Mouse (Mus musculus): ENCODE results near the gene Qrich1.

DNA sequence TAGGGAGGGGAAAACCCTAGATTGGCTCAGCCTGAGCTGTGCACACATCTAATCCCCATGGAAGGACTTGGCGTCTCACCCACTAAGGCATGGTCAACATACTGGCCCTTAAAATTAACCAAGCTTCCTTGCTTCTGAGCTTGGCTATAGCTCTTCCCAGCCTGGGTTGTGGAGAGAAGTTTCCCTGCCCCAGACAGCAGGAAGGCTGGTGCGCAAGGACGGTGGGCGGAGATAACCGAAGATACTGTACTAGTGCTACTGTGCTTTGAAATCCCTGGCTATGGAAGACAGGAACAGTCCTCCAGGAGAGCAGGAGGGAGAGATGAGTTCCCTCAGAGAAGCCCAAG is 62.7 kb downstream of the Qrich1 start:
- no peak for TF ChIP-seq CTCF (IDR thresholded peaks at IDR 0.05; ENCODE audit: low read depth, low read length)
- no peak for TF ChIP-seq EP300 (IDR thresholded peaks at IDR 0.05; ENCODE audit: insufficient read depth, low read depth, low read length)
- TF ChIP-seq POLR2A (IDR thresholded peaks at IDR 0.05; ENCODE audit: insufficient read depth, low read length) = no peak
